Mouse (Mus musculus): ENCODE results near the gene Ptprn2.

DNA sequence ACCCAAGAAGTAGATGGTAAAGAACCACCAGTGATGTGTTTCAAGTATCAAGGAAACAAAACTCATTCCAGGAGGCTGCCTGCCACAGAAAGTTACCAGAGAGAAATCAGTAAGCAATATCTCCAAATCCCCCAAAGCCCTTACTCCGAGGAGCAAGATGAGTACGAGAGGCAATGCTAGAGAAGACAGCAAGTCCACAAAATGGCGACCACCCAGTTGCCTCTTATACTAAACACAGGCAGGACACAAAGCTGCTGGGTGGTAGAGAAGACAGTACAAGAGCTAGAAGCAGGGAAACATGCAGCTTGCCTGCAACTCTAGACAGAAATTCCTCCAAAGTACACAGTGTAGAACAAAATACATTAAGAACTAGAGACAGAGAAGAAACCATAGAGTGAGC, 300.2 kb downstream of the Ptprn2 start:
- TF ChIP-seq POLR2A (IDR thresholded peaks at IDR 0.05; ENCODE audit: insufficient read depth, low read length) (no peak), CTCF (IDR thresholded peaks at IDR 0.05; ENCODE audit: low read depth, low read length) (no peak), EP300 (IDR thresholded peaks at IDR 0.05; ENCODE audit: insufficient read depth, low read depth, low read length) (no peak)

All from ES-Bruce4 (cell line).